Mouse (Mus musculus) embryonic fibroblast, embryonic 13.5 days (primary cell): Measurements from ENCODE around the gene Rrp12. TPM values are rescaled to one million over a fixed set of nuclear protein-coding genes. Genes with fewer than 3 reads are reported as not detected.
A peak's percentile ranks its signal among the peaks of the same experiment; 100 is the strongest.

ENCODE experiments used
- H3K27ac ChIP-seq: 2 replicates; pipeline ENCODE4 v1.5.1; 2012; ENCODE audit warnings: low read length, control low read depth, inconsistent platforms; ENCODE audit not compliant: insufficient read depth
- H3K4me1 ChIP-seq: 2 replicates; pipeline ENCODE4 v1.6.1; 2011; ENCODE audit warnings: low read length; ENCODE audit not compliant: control insufficient read depth, insufficient read depth
- H3K4me3 ChIP-seq: 2 replicates; pipeline ENCODE4 v1.5.1; 2011; ENCODE audit warnings: mild to moderate bottlenecking, control low read depth, low read length; ENCODE audit not compliant: insufficient read depth
- CTCF ChIP-seq: IDR thresholded peaks from 2 replicates; pipeline ENCODE4 v1.5.1; 2011; ENCODE audit warnings: mild to moderate bottlenecking, control low read depth, low read length, moderate library complexity, borderline replicate concordance; ENCODE audit not compliant: insufficient read depth
- POLR2A ChIP-seq: IDR thresholded peaks from 2 replicates; pipeline ENCODE4 v1.6.1; 2011; ENCODE audit warnings: low read depth, mild to moderate bottlenecking, control low read depth, low read length, moderate library complexity
- polyA plus RNA-seq: library from polyadenylated mRNA; stranded (reverse); fragments of >200 nt; gene quantifications from 2 replicates; pipeline ENCODE4 v1.2.4, GENCODE M21; 2011; ENCODE audit warnings: low read depth; ENCODE audit not compliant: missing spikeins, insufficient read length

Gene Rrp12
- polyA plus RNA-seq, 1 experiment, result 11.3 TPM

DNA sequence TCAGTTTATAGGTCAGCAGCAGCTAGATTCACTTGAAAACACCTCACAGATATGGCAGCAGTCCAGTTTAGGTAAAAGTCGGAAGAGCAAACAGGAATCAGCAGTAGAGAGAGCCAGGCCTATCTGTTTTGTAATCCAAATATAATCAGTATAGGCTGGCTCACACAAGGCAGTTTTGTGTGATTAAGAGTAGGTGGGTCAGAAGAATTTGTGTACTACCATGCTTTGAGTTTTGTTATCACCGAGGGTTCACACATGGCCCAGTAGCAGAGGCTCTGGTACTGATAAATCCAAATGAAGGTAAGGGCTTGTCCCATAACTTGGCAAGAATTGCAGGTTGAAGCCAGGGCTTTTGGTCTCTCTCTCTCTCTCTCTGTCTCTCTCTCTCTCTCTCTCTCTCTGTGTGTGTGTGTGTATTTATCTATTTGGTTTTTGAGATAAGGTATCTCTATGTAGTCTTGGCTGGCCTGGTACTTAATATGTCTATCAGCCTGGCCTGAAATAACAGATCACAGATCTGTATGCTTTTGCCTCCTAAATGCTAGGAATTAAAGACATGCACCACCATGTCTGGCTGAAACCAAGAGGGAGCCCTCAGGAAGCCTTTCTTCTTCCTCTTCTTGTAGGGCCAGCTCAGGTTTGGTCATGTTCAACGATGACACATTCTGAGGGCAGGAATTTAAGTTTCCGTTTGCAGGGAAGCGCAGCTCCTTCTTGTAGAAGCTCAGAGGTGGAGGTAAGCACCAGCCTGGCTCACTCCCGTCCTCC is 10.5 kb upstream of the Rrp12 start:
- Histone ChIP-seq H3K4me3 (no peak overlapping the region), H3K4me1 (no peaks in the 10 kb centered on the region), H3K27ac (no peak overlapping the region)
- no peak for TF ChIP-seq POLR2A
- no peak for TF ChIP-seq CTCF

DNA sequence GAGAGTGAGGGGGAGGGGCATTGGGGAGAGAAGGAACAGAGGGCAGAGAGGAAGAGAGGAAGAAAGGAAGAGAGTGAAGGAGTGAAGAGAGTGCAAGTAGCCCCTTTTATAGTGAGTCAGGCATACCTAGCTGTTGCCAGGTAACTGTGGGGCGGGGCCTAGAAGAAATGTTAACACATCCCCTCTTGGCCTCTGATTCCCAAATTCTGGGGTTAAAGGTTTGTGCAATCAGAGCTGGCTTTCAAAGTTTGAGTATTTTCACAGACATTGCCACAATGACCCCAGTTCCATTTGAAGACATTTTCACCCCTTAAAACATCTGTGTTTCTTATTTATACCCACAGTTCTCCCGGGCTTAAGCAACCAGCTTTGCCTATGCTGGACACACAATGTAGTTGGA is 9.3 kb upstream of the Rrp12 start:
- Histone ChIP-seq H3K4me1 (no peaks in the 10 kb centered on the region), H3K4me3 (no peak overlapping the region), H3K27ac (no peak overlapping the region)
- TF ChIP-seq CTCF (no peak), POLR2A (no peak)

DNA sequence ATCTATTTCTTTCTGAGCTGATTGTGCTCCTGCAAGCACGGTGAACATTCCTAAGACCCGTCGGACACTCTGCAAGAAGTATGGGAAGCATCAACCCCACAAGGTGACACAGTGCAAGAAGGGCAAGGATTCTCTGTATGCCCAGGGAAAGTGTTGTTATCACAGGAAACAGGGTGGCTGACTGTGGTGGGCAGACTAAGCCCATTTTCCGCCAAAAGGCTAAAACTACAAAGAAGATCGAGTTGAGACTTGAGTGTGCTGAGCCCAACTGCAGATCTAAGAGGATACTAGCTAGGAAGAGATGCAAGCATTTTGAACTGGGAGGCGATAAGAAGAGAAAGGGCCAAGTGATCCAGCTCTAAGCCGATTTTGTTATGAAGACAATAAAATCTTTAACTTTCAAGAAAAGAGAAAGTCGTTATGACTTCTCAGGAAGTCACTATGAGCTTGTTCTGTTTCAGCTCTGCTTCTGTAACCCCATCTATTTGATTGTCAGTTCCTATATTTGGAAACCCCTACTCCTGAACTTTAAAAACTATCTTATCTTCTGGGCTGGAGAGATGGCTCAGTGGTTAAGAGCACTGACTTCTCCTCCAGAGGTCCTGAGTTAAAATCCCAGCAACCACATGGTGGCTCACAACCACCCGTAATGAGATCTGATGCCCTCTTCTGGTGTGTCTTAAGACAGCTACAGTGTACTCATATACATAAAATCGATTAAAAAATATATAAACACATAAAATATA is 7.0 kb upstream of the Rrp12 start:
- TF ChIP-seq CTCF (no peak), POLR2A (no peak)
- Histone ChIP-seq H3K27ac (no peak overlapping the region), H3K4me1 (no peaks in the 10 kb centered on the region), H3K4me3 (no peak overlapping the region)

DNA sequence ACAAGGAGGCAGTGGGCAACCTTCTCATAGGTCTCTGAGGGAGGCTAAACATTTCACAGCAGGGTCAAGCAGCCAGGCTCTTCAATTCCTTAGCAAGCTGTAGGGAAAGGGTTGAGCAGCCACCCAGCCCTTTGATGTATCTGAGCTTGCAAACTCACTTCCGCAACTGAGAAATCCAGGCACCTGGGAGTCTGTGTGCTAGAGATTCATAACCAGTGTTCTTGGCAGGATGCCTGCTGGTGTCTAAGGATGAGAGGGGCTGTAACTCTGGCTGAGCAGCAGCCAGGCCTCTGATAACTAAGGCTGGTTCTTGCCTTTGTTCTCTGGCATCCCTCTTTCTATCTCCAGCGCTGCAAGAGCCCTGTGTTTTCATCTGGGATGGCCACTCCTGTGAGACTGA is 5.7 kb upstream of the Rrp12 start:
- Histone ChIP-seq H3K27ac (no peak overlapping the region), H3K4me3 (no peak overlapping the region), H3K4me1 (no peaks in the 10 kb centered on the region)
- TF ChIP-seq POLR2A, result no peak
- no peak for TF ChIP-seq CTCF

DNA sequence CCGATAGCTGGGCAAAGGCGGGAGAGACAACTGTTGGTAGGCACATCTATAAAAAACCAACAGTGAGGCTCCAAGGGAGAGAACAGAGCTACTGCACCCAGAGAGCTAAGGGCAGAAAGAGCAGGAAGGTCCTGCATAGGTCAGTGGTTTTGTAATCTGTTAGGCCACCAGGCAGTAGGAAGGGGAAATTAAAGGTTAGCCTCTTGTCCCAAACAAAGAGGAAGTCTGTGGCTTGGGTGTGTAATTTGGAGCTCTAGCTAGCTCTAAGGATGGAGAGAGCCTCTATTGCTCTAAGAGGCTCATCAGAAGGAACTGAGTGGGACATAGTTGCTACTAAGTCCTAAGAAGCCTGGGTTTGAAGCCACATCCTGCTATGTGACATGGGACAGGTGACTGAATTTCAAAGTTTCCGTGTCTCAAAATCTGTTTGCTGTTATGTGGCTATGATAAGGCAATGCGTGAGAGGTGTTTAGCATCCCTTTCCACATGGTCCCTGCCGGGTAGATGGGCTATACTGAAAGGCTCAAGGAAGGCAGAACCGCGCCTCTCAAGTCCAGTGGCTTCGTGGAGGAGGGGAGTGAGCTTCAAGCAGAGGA is 4.6 kb upstream of the Rrp12 start:
- TF ChIP-seq POLR2A (no peak), CTCF (no peak)
- H3K27ac ChIP-seq, result no peak overlapping the region
- H3K4me1 ChIP-seq, result no peaks in the 10 kb centered on the region
- H3K4me3 ChIP-seq, result no peak overlapping the region

DNA sequence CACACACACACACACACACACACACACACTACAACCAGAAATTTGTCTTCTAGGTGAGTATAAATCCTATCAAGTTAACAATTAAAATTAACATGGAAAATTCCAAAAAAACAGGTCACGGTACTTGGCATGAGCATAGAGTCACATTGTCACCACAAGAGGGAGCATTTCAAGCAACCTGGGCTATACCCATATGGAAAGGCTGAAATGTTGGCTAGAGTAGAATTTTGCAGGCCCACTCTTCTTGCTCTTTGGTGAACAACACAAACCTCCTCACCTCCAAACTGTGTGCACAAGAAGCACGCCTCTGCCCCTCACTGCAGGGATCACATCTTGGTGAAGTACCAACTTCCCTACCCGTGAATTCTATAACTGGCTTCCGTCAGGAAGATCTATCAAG is 2.9 kb upstream of the Rrp12 start:
- TF ChIP-seq POLR2A, result no peak
- no peak for TF ChIP-seq CTCF
- Histone ChIP-seq H3K27ac (no peak overlapping the region), H3K4me3 (no peak overlapping the region), H3K4me1 (0 out of 2 replicates have a peak, but pooled peaks cover 3% of the 10 kb centered on the region)

DNA sequence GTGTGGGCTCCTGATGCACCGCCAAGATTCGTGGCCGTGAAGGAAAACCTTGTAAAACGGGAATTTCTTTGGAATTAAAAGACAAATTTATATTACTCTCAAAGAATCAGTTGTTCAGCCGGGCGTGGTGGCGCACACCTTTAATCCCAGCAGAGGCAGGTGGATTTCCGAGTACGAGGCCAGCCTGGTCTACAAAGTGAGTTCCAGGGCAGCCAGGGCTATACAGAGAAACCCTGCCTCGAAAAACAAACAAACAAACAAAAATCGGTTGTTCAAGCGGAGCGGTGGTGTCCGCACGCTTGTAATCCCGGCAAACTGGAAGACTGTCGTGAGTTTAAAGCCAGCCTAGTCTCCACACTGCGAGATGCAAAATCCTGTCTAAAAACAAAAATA is 342 bp upstream of the Rrp12 start:
- H3K4me1 ChIP-seq, result 0 out of 2 replicates have a peak, but pooled peaks cover 3% of the 10 kb centered on the region
- TF ChIP-seq CTCF, result no peak
- no peak for TF ChIP-seq POLR2A
- H3K4me3 ChIP-seq, result peak overlapping the region; percentile 80
- no peak overlapping the region for H3K27ac ChIP-seq

DNA sequence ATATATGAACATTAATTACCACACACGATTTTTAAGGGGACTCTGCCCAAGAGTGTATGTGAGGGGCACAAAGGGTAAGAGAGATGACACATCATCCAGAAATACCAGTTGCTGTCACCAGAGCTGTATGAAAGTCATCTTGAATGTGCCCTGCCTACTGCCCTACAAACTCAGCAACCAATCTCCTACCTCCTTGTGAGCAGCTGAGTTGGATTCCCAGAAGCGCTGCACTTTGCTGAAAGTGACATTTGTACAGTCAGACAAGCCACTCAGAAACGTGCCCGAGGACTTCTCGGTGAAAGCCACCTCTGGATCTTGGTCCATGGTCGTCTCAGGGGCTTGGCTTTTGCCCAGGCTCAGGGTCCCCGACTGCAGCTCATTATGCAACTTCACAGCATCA is 1.0 kb downstream of the Rrp12 start:
- Histone ChIP-seq H3K4me1 (0 out of 2 replicates have a peak, but pooled peaks cover 3% of the 10 kb centered on the region), H3K27ac (no peak overlapping the region), H3K4me3 (peak overlapping the region; percentile 80)
- no peak for TF ChIP-seq CTCF

DNA sequence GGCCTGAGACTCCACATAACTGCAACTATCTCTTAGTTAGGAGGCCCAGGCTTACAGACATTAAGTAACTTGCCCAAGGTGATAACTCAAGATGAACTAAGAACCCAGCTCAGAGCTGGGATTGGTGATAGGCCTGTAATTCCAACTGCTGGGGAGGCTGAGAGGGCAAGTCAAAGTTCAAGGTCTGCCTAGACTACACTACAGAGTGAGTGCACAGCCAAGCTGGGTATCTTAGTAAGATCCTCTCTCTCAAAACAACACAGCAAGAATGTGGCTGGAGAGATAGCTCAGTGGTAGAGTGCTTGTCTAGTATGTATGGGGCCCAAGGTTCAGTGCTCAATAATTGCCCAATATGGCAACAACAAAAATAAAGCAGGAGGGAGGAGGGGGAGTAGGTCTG is 7.8 kb downstream of the Rrp12 start:
- no peaks in the 10 kb centered on the region for H3K4me1 ChIP-seq
- H3K4me3 ChIP-seq, result no peak overlapping the region
- TF ChIP-seq CTCF (no peak), POLR2A (no peak)
- no peak overlapping the region for H3K27ac ChIP-seq

DNA sequence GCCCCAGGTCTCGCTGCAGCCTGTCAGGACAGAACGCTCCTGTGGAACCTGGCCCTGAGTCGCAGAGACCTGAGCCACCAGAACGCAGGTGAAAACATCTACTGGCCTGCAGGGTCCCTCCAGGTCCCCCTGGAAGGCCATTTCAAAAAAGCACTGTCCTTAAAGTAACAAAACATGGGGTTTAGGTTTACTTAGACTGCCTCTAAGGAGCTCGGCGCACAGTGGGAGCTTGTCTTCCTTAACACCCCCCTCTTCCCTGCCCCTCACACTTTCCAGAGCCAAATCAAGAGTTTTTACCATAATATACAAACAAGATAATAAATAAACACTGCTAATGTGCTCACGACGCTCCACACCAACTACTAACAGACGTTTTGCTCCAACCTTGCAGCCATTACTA is 12.1 kb downstream of the Rrp12 start:
- Histone ChIP-seq H3K4me3 (no peak overlapping the region), H3K27ac (no peak overlapping the region), H3K4me1 (no peaks in the 10 kb centered on the region)
- no peak for TF ChIP-seq POLR2A
- no peak for TF ChIP-seq CTCF

DNA sequence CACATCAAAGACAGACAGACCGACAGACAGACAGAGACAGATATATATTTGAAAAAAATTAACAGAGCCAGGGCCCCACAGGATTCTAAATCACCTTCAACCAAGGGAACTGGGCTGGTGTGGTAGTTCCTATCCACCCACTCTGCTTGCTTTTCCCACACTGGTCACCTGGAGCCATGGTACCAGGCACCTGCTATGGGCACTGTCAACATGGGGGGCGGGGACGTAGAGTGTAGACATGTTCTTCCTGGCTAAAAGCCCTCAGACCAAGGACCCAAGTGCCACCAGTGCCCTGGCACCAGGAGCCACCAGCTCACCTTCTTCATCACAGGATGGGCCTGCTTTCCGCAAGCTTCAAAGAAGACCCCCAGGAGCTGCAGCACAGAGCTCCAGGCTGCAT is 14.1 kb downstream of the Rrp12 start:
- Histone ChIP-seq H3K27ac (no peak overlapping the region), H3K4me1 (no peaks in the 10 kb centered on the region), H3K4me3 (no peak overlapping the region)
- TF ChIP-seq POLR2A (no peak), CTCF (no peak)
